Mouse (Mus musculus) left cerebral cortex, postnatal 36 days (tissue): ENCODE measurements around the gene Plekhn1. TPM values are rescaled to one million over a fixed set of nuclear protein-coding genes. Genes with fewer than 3 reads are reported as not detected.
A peak's percentile ranks its signal among the peaks of the same experiment; 100 is the strongest.

Experiments used
- DNase-seq, 2 experiments: peaks; one replicate each; pipeline ENCODE4 v3.0.0; 2021 to 2022; ENCODE audit warnings: low spot score in 2 of 2, mixed read lengths in 1 of 2
- intact Hi-C: fragments of 180-260 bp; cut with DNase I; formaldehyde crosslinking; loops from one replicate; pipeline ENCODE4 v1.15.1; 2025
- total RNA-seq, 2 experiments: library from RNA; stranded (reverse); gene quantifications; 2 replicates each; pipeline ENCODE4 v1.2.3; 2021

Gene Plekhn1
- 10 to 100 TPM; 32.4 to 42.9 TPM for total RNA-seq

DNA sequence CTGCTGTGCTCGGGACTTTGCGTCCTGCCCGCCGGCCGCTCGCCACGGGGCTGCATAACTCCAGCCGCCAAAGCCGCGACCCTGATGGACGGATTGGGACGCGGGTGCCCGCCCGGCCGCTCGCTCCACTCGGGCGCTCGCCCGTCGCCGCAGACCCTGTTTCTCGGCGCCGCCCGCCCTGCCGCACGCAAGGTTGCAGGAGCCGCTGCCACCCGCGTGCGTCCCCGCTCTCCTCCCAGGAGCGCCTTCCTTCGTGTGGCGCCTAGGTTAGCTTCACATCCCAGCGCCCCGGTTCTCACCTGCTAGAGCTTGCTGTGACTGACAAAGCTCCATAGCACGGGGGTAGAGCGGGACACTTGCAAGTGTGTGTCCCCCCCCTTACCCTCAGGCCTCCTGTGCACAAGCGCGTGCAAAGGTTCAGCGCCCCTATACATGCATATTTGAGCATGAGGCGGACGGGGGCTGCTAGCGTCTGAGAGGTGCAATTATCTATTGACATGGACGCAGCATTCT is at the start of gene Plekhn1:
Plekhn1 (minus strand) TSS at position 157 of the 513 bp plus-strand sequence.
- intact Hi-C loops = loop anchor here (2.0 kb wide), 1 partner anchor 32 kb away; the partner anchor contains the start of gene AW011738
- peak; percentile 81 to 84 for DNase-seq

DNA sequence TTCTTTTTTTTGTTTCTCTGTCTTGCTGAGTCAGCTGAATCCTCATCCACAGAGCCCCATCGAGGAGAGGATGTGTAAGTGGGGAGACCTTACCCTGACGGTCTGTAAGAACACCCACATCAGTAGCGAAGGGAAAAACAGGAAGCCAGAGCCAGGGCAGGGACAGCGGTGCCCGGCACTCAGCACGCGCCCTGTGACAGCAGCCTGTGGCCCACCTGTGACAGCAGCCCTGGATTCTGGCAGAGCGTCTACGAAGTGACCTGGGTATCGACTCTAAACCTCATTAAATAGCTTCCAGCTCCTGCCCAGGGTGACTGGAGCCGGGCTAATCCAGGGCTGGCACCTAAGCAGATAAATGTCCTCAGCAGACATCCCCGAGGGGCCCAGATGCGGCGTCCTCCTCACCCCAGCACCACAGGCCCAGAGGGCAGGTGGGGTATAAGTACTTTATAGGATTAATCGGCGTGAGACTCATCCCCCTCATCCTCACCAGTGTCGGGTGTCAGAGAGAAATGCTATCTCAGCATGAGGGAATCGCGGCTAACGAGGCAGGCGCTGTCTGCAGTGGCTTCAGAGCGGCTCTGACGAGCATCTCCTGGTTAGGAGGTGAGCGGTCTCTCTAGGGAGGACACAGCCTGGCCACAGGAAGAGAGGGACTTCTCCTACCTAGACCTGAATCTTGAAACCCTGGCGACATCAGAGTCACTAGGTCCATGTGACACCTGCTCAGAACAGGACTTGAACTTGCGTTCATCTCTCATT is 20.6 kb upstream of the Plekhn1 start, which contains the start of gene Samd11:
Samd11 (minus strand) TSS at position 580 of the 762 bp plus-strand sequence.
- no peak for DNase-seq

DNA sequence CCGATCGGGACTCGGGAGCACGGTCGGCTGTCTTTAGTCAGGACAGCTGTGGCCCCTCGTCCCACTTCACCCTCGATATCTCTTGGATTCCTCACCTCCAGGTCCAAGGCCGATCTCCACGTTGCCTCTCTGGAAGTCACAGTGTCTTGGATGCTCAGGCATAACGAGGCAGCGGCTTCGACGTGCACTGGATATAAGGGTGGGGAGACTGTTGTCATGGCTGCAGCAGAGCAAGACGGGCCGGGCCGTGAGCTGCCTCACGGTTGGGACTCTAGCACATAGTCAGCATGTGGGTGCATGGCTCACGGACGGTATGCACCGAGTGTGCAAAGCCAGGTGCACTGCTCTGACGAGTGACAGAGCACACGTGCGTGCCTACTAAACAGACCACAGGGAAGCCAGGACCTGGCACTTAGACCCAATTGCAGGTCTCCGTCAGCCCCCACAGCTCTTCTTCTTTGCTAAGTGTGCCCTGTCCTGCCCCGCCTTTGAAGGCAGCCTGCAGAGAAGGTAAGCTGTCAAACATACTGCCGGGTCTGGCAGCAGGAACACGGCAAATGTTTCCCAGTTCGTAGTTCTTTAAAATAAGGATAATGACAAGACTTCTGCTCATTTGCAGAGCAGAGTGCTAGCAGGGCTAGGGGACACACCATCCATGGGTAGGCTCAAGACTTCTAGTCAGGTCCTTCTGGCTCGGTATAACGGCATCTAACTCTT is 19.9 kb upstream of the Plekhn1 start:
- no peak for DNase-seq
- intact Hi-C loops = no loop called here

More for the DNA sequence above, 20.6 kb upstream of the Plekhn1 start, which contains the start of gene Samd11:
- intact Hi-C loops = no loop called here

DNA sequence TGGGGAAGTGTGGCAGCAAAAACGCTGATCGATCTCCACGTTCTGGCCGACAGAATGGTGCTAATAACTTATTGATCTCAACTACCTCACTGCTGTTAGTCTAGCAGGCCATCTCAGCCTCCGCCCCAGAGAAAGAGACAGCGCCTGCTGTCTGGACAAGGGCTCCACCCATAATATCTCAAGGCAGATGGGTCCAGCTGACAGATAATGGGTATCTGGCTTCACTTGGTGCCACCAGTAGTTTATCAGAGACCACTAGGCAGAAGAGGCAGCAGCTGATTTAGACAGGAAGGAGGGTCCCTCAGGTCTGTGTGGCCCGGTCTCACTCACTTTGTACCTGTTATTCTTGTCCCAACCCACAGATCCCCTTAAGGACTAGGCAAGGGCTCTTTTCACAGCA is 18.4 kb upstream of the Plekhn1 start:
- DNase-seq = no peak
- intact Hi-C loops = no loop called here

- intact Hi-C loops = no loop called here
- DNase-seq = no peak
These were observed 18.0 kb upstream of the Plekhn1 start for GRCm38 (mm10) chr4:156252619-156253018.

DNA sequence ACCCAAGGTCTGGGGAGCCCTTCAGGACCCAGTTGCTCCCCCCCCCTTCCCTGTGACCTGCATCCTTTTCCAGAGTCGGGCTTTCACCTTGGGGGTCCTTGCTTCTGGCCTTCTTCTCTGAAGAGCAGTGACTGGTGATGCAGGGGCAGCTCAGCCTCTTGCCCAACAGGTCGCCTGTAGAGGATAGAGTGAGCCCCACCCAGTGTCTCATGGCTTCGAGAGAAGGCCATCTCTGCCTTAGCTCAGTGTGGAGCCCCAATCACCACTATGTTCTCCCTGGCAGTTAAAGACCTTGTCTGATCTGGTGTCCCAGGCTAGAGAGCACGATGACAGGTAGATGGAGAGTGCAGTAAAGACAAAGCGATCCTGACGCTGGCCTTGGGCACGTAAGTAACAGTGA is 17.5 kb upstream of the Plekhn1 start:
- intact Hi-C loops = no loop called here

DNA sequence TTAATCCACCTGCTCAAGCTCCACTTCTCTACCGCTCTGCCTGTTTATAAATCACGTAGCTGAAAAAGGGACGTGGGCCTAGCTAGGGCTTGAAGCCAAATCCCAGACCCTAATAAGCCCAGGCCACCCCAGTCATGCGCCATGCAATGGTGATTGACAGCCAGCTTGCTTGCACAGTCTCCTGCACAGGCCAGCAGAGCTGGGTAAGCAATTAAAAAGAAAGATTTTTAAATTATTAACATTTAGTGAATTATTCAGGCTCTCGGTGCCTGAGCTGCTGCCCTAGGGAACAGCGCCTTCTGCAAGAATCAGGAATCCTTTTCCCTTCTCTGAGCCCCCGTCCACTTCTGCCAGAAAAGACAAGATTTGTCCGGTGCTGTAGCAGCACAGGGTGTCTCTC is 16.4 kb upstream of the Plekhn1 start:
- no peak for DNase-seq
- intact Hi-C loops = no loop called here

More for the DNA sequence above, 17.5 kb upstream of the Plekhn1 start:
- no peak for DNase-seq

- intact Hi-C loops = no loop called here
These were observed 14.9 kb upstream of the Plekhn1 start for GRCm38 (mm10) chr4:156249567-156249966.

DNA sequence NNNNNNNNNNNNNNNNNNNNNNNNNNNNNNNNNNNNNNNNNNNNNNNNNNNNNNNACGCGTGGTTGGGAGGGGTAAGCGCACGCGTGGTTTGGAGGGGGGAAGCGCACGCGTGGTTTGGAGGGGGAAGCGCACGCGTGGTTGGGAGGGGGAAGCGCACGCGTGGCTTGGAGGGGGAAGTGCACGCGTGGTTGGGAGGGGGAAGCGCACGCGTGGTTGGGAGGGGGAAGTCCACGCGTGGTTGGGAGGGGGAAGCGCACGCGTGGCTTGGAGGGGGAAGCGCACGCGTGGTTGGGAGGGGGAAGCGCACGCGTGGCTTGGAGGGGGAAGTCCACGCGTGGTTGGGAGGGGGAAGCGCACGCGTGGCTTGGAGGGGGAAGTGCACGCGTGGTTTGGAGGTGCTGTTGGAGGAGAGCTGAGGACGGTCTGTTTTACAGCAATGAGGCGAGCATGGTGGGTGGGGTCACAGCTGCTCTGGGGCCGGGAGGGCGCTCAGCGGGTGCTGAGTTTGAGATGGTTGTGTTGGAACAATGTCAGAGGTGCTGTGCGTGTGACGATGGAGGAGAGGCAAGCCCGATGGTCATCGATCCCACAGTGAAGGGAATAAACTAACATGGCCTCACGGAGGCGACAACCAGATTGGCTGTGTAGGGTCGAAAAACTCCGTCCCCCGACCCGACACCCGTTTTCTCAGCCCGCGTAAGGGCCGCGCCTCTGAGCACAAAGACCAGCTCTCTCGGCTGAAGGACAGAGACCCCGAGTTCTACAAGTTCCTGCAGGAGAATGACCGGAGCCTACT is 2.2 kb upstream of the Plekhn1 start:
- intact Hi-C loops = no loop called here
- no peak for DNase-seq

More at GRCm38 (mm10) chr4:156249567-156249966, 14.9 kb upstream of the Plekhn1 start:
- DNase-seq = no peak

- DNase-seq = peak; percentile 92 to 93
- intact Hi-C loops = loop anchor here (2.0 kb wide), 1 partner anchor 33 kb away; the partner anchor contains the start of gene AW011738
These were observed 1.3 kb upstream of the Plekhn1 start, which contains the start of gene Noc2l for GRCm38 (mm10) chr4:156235808-156236533. Gene Noc2l, plus strand, starts transcription at chr4:156236010.

- intact Hi-C loops = loop anchor here (2.0 kb wide), 1 partner anchor 33 kb away; the partner anchor contains the start of gene AW011738
- no peak for DNase-seq
These were observed 708 bp upstream of the Plekhn1 start for GRCm38 (mm10) chr4:156235360-156235770.

- intact Hi-C loops = loop anchor here (2.0 kb wide), 1 partner anchor 31 kb away; the partner anchor contains the start of gene AW011738
- DNase-seq = no peak
These were observed 596 bp downstream of the Plekhn1 start for GRCm38 (mm10) chr4:156234021-156234501.

DNA sequence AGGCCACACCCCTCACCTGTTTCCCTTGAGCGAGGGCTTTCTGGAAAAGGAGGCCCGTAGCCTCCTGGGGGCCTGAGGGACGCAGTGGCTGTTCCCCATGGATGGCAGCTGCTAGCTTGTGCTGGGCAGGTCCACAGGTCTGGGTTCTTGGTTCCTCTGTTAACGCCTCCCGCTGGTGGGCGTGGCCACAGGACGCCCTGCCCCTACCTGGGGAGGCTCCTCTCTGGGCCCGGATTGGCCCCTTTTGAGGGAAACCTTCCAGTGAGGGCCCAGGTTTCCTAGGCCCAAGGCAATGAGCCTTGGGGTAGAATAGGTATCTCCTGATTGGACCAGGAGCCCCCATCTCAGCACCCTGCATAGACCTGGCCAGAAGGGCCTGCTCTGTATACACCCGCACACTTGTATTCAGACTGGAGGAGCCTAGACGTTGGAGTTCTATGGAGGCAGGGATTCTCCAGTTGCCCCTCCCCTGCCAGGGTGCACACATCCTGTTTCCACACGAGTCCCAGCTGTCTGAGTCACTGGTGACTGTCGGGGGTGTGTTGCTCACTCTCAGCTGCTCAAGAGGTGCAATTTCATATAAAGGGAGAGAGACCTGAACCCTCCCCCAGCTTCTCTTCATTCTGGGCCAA is 6.1 kb downstream of the Plekhn1 start:
- intact Hi-C loops = no loop called here

DNA sequence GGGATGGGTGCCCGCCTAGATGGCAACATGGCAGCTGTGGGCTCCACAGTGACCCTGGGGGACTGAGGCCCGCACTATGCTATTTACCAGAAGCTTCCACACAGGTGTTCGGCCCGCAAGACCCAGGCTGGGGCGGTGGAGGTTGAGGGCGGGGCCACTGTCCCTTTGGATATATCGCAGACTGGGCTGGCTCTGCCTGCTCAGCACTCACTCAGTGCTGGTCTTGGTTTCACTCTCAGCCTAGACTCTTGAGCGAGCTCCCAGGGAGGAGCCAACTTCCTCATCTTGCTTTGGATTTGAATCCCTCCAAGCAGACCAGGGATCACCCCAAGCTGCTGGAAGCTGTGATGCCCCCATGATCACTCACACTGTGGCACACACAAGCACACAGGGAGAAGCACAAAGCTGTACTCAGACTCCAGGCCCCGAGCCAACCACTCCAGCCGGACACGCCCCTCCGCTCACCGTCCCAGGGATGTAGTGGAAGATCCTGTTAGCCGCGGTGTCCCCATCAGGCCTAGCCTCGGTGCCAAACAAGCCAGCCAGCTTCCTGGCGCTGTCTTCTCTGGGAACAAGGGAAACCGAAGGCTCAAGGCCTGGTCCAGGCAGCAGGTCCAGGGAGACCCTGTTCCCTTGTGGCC is 6.8 kb downstream of the Plekhn1 start:
- DNase-seq = no peak
- intact Hi-C loops = loop anchor here (2.0 kb wide), 1 partner anchor 15 kb away; no protein-coding TSS in a partner anchor

More for the DNA sequence above, 6.1 kb downstream of the Plekhn1 start:
- no peak for DNase-seq

GRCm38 (mm10) chr4:156224276-156224675 is 10.4 kb downstream of the Plekhn1 start:
- intact Hi-C loops = no loop called here
- DNase-seq = no peak

- no peak for DNase-seq
- intact Hi-C loops = no loop called here
These were observed 14.7 kb downstream of the Plekhn1 start for GRCm38 (mm10) chr4:156219936-156220335.

- DNase-seq = no peak
- intact Hi-C loops = no loop called here
These were observed 16.8 kb downstream of the Plekhn1 start for GRCm38 (mm10) chr4:156217838-156218237.
